Mouse (Mus musculus) midbrain, embryonic 10.5 days (tissue): ENCODE measurements around the gene Kcnma1. TPM values are rescaled to one million over a fixed set of nuclear protein-coding genes. Genes with fewer than 3 reads are reported as not detected.
A peak's percentile ranks its signal among the peaks of the same experiment; 100 is the strongest.

Source experiments
- DNase-seq: peaks from one replicate; pipeline ENCODE4 v3.0.0-alpha.2; 2017; ENCODE audit warnings: low spot score
- H3K27ac ChIP-seq: fragments of 300-500 bp; sonication (generic); replicated peaks from 2 replicates; pipeline ENCODE4 v1.5.1; 2016; ENCODE audit warnings: mild to moderate bottlenecking
- H3K27me3 ChIP-seq: fragments of 300-500 bp; sonication (generic); 2 replicates; pipeline ENCODE4 v1.6.1; 2016; ENCODE audit warnings: low read depth, mild to moderate bottlenecking; ENCODE audit not compliant: poor library complexity, severe bottlenecking
- H3K36me3 ChIP-seq: fragments of 300-500 bp; sonication (generic); 2 replicates; pipeline ENCODE4 v1.6.1; 2016; ENCODE audit warnings: mild to moderate bottlenecking, moderate library complexity
- H3K4me1 ChIP-seq: fragments of 300-500 bp; sonication (generic); 2 replicates; pipeline ENCODE4 v1.6.1; 2016
- H3K4me3 ChIP-seq: fragments of 300-500 bp; sonication (generic); 2 replicates; pipeline ENCODE4 v1.5.1; 2016; ENCODE audit warnings: mild to moderate bottlenecking, moderate library complexity
- H3K9me3 ChIP-seq: fragments of 300-500 bp; sonication (generic); replicated peaks from 2 replicates; pipeline ENCODE4 v1.6.1; 2016; ENCODE audit warnings: mild to moderate bottlenecking
- WGBS: fragments of 180-500 bp; shearing (Covaris S2); methylation state at CpG from one replicate; pipeline ENCODE4 v1.1.7; 2016; 5-methylcytosine and 5-hydroxymethylcytosine counted together
- polyA plus RNA-seq: library from polyadenylated mRNA; unstranded; fragments of >200 nt; fragmentation: Nextera tagmentation; extraction: Ambion mirVana; gene quantifications from 2 replicates; pipeline ENCODE4 v1.2.1, GENCODE M21; 2016

Kcnma1 gene
- 0.49 and 0.97 TPM in 2 replicates for polyA plus RNA-seq

DNA sequence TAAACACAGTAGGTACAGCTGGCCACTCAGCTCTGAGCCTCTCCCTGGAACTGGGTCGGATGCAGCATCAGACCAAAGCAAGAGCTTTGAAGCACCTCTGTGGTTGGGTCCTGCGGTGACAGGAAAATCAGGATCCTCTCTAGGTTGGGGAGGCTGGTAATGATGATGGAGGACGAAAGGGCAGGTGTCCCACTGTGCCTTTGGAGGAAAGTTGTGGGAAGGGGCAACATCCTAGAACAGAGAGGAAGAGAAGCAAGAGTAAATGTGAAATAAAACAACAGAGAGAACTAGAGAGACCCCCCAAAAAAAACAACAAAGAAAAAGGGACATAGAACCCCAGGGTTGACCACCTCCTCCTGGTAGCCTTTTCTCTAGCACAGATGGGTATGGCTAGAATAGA lies at the start of gene Kcnma1:
TSS of gene Kcnma1 (minus strand) at position 101 of the 400 bp plus-strand sequence.
- H3K27ac ChIP-seq: no peak within 1 kb of the TSS
- DNase-seq: no peak
- H3K36me3 ChIP-seq: no peaks in the 10 kb centered on the region
- WGBS: 67% methylated on average over 3 of the region's 3 CpGs
- no peak within 1 kb of the TSS for H3K4me3 ChIP-seq
- H3K4me1 ChIP-seq: no peaks in the 10 kb centered on the region
- H3K27me3 ChIP-seq: no peaks in the 10 kb centered on the region
- H3K9me3 ChIP-seq: no peaks in the 10 kb centered on the region

DNA sequence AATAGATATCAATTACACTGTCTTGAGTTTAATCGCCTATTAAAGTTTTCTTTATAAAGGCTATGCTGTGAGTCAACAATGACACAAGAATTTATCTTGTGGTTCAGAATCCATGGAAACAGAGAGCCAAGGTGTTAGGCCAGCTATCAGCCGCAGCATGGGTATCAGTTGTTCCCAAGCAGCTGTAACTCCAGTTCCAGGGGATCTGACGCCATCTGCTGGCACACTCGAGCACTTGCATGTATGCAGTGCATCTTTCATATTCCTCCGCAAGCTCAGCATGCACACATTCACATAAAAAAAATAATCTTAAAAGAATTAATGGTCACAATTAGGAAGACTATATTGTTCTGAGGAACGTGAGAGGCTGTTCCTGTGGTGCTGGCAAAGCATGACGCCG lies 45.5 kb upstream of the Kcnma1 start:
- no peaks in the 10 kb centered on the region for H3K9me3 ChIP-seq
- H3K27me3 ChIP-seq: no peaks in the 10 kb centered on the region
- H3K4me1 ChIP-seq: no peaks in the 10 kb centered on the region
- 37% methylated on average over 8 of the region's 8 CpGs for WGBS
- H3K4me3 ChIP-seq: no peak overlapping the region
- H3K27ac ChIP-seq: no peak overlapping the region
- peak; percentile 56 for DNase-seq
- no peaks in the 10 kb centered on the region for H3K36me3 ChIP-seq

DNA sequence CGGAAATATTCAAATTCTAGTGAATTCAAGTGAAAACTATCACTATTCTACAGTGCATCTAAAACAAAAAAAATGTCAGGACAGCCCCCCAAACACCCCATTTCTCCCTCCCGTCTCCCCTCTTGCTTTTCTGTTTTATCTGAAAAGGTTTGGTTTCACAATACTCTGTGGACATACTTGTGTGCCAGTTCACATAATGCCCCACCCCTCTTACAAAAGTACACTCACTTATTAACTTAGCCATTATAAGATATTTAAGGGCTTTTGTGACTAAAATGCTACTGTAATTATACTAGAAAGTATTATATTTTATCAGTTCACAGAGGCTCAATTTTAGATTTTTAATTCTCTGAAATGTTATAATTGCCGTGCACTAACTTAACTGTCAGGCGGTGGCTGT lies 45.0 kb upstream of the Kcnma1 start:
- no peak for DNase-seq
- Histone ChIP-seq H3K27ac (no peak overlapping the region), H3K4me1 (no peaks in the 10 kb centered on the region), H3K36me3 (no peaks in the 10 kb centered on the region), H3K27me3 (no peaks in the 10 kb centered on the region), H3K9me3 (no peaks in the 10 kb centered on the region), H3K4me3 (no peak overlapping the region)
- WGBS: 91% methylated on average over 4 of the region's 4 CpGs

DNA sequence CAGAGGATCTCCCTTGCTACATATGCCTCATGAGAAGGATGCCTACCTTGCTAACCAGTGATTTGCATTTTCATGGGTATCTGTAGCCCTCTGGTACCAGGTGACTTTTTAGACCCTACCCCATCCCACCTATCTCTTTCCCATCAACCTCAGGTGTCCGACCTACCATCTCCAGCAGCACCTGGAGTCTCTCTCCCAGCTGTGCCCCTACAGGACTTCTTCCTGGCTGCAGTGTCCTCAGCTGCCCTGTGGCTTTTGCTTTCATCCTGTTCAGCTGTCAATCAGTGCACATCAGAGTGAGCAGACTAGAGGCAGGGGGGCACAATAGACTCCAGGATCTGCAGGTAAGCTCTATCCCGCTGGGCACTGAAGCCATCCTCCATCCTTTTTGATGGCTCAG lies 37.5 kb upstream of the Kcnma1 start:
- H3K9me3 ChIP-seq: no peaks in the 10 kb centered on the region
- no peaks in the 10 kb centered on the region for H3K27me3 ChIP-seq
- 76% methylated on average over 2 of the region's 2 CpGs for WGBS
- DNase-seq: no peak
- no peak overlapping the region for H3K27ac ChIP-seq
- H3K4me3 ChIP-seq: no peak overlapping the region
- no peaks in the 10 kb centered on the region for H3K4me1 ChIP-seq
- H3K36me3 ChIP-seq: no peaks in the 10 kb centered on the region

DNA sequence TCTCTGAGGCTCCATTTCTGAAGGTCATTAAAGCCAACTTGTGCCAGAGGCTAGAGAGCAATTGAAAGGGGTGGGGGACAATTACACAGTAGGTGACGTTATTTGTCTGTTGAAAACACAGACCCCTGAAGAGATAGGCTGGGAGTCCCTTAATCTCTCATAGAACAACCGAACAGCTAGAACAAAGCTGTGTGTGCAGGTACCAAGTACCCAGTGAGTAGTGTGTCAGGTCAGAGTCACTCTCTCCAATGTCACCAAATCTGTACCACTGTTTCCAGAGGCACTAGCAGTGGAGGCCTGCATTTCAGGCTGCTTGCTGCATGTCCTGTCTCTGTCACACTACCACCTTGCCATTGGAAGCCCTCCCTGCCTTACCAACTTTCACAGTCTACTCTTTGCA lies 22.3 kb upstream of the Kcnma1 start:
- H3K4me1 ChIP-seq: peaks cover 30% of the 10 kb centered on the region
- H3K36me3 ChIP-seq: no peaks in the 10 kb centered on the region
- no peak overlapping the region for H3K4me3 ChIP-seq
- no peaks in the 10 kb centered on the region for H3K9me3 ChIP-seq
- H3K27me3 ChIP-seq: peaks cover 19% of the 10 kb centered on the region
- DNase-seq: no peak
- no peak overlapping the region for H3K27ac ChIP-seq
- WGBS: 48% methylated on average over 2 of the region's 2 CpGs

DNA sequence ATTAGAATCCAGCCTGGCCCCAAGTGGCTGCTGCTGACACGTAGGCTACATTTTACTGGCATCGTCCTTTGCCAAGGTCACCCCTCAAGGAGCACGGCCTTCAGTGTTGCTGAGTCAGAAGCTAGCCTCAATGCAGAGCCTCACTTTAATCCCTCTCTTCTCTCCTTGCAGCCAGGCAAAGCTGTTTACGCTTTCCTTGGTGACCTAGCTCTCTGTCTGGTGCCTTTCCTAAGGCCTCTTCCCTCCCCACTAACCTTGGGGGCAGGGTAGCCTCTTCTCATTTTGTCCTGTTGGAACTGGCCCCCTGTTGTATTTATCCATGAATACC lies 21.9 kb upstream of the Kcnma1 start:
- H3K27me3 ChIP-seq: peaks cover 19% of the 10 kb centered on the region
- 38% methylated on average over 4 of the region's 4 CpGs for WGBS
- peaks cover 30% of the 10 kb centered on the region for H3K4me1 ChIP-seq
- H3K9me3 ChIP-seq: no peaks in the 10 kb centered on the region
- DNase-seq: peak; percentile 14
- no peaks in the 10 kb centered on the region for H3K36me3 ChIP-seq
- peak overlapping the region; percentile 33; the same call in 1 of the 2 replicates for H3K27ac ChIP-seq
- no peak overlapping the region for H3K4me3 ChIP-seq

DNA sequence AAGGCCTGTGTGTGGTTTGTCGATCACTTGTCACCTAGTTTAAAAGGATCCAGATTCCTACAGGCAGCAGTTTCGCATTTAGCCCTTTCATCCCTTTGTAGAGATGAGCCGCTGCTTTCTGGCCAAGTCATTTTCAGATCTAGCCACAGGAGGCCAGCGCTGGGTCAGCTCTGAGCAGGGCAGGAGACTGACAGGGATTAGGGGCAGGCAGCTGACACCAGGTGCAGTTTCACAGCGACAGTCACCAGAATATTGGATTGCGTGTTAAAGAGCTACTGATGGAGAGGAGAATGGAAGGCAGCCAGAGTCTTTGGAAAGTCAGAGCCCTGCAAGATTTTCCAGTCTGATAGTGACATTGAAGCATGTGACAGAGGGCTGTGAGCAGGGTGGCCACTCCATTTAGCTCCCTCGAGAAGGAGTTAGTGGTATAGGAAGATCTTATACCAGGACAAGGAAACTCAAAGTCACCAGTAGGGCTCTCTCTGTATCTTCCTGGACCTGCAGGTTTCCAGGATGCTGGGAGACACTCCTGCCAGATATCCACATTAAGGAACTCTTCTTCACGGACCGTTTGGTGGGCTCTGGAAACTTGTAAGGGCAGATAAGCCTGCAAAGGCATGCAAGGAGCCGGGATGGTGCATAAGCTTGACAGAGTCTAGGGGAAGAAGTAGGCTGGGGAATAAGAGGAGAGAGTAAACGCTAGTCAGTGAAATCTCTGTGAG lies 21.4 kb upstream of the Kcnma1 start:
- no peaks in the 10 kb centered on the region for H3K9me3 ChIP-seq
- H3K4me1 ChIP-seq: peaks cover 30% of the 10 kb centered on the region
- WGBS: 14% methylated on average over 11 of the region's 11 CpGs
- peak overlapping the region; percentile 33; the same call in 1 of the 2 replicates for H3K27ac ChIP-seq
- no peak overlapping the region for H3K4me3 ChIP-seq
- peak; percentile 57 for DNase-seq
- H3K36me3 ChIP-seq: no peaks in the 10 kb centered on the region
- H3K27me3 ChIP-seq: peaks cover 19% of the 10 kb centered on the region

DNA sequence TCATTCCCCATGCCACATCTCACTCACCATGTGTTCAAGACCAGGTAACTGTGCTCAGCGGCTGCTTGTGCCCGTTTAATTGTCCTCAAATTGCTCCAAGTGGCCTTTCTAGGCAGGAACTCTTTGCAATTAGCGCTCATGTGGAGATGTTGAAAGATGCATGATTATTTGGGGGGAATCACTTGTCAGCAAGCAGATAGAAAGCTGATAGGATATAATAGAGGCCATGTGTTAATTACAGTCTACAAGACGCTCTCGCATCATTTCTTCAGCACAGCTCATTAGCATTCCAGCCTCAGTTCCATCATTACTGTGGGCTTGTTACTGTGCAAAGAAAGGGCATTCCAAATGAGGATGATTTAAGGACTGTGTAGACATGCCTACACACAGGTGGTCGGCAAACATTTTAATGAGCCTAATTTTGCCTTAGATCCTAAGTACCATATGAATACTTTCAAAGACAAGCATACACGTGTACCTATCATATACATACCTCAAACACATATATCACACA lies 18.6 kb upstream of the Kcnma1 start:
- H3K36me3 ChIP-seq: no peaks in the 10 kb centered on the region
- H3K27me3 ChIP-seq: peaks cover 19% of the 10 kb centered on the region
- H3K27ac ChIP-seq: no peak overlapping the region
- H3K4me1 ChIP-seq: peaks cover 30% of the 10 kb centered on the region
- 88% methylated on average over 7 of the region's 7 CpGs for WGBS
- no peak for DNase-seq
- 0 out of 2 replicates have a peak, but pooled peaks cover 4% of the 10 kb centered on the region for H3K9me3 ChIP-seq
- no peak overlapping the region for H3K4me3 ChIP-seq

DNA sequence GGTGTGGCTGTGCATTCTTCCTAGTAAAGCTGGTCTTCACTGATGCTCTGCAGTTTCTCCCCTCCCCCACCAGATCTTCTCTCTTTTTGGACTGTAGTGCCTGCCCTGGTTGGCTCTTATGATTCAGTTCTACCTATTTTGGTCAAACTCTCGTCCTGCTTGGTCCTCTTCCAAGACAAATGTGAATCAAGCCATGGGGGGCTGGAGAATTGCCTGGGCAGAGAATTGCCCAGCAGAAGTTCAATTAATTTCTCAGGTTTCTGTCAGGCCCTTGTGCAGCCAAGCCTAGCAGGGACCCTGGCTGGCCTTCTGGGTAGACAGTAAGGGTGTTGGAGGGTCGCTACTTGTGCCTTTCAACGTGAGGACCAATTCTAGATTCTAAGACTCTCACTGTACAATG lies 17.9 kb upstream of the Kcnma1 start:
- 0 out of 2 replicates have a peak, but pooled peaks cover 7% of the 10 kb centered on the region for H3K9me3 ChIP-seq
- WGBS: 74% methylated on average over 3 of the region's 3 CpGs
- H3K4me3 ChIP-seq: no peak overlapping the region
- no peak for DNase-seq
- H3K36me3 ChIP-seq: no peaks in the 10 kb centered on the region
- H3K27ac ChIP-seq: no peak overlapping the region
- H3K4me1 ChIP-seq: peaks cover 30% of the 10 kb centered on the region
- peaks cover 19% of the 10 kb centered on the region for H3K27me3 ChIP-seq

DNA sequence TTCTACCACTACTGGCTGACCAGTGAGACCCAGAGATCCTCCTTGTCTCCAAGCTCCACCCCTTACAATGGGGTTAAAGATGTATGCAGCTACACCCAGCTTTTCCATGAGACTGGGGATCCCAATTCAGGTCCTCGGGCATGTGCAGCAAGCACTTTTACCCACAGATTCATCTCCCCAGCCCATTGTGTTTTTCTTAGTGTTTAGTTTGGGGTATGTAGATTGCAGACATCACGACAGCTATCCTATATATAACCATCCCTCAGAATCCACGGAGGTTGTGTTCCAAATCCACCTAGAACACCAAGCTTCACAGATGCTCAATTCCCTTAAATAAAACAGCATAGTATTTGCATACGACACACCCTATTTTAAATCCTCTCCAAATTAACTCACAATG lies 6.4 kb upstream of the Kcnma1 start:
- Histone ChIP-seq H3K4me1 (peaks cover 8% of the 10 kb centered on the region; the same call in 1 of the 2 replicates), H3K27ac (no peak overlapping the region), H3K4me3 (no peak overlapping the region), H3K27me3 (no peaks in the 10 kb centered on the region), H3K9me3 (no peaks in the 10 kb centered on the region), H3K36me3 (no peaks in the 10 kb centered on the region)
- whole genome bisulfite sequencing: 83% methylated on average over 4 of the region's 4 CpGs
- DNase-seq: no peak

DNA sequence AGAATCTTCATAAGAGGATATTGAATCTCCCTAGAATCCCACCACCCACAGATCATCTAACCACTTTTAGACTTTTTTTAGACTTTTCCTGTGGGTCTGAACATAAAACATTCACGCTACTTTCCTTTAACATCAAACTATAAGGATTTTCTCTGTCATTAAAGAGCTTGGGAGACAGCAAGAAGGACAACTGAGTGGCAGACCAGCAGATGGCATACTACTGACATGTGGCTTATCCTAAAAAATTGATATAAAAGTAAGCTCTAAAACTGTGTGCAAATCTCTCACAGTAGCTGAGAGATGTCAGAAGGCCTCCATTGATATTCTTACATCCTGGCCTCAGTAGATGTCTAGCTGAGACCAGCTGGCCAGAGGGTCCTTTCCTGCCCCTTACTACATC lies 4.3 kb downstream of the Kcnma1 start:
- Histone ChIP-seq H3K36me3 (no peaks in the 10 kb centered on the region), H3K4me3 (no peak overlapping the region), H3K27me3 (peaks cover 33% of the 10 kb centered on the region), H3K27ac (no peak overlapping the region), H3K9me3 (no peaks in the 10 kb centered on the region), H3K4me1 (peaks cover 2% of the 10 kb centered on the region)
- no peak for DNase-seq
- 80% methylated on average over 1 of the region's 1 CpGs for WGBS

DNA sequence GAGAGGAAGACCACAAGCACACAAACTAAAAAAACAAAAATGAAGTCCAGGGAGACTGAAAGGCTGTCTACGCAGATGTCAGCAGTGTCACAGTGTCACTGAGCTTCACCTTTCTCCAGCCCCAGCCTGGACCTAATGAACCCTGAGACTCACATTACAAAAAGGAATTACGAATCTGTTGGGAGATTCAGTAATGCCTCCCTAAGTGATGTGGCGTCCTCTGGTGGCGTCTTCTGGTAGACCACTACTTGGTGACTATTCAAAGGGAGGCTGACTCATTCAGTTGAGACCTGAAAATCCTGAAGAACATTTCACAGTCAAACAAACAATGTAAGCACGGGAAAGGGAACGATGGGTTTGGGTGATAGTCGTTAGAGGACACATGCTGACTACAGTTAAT lies 6.0 kb downstream of the Kcnma1 start:
- no peaks in the 10 kb centered on the region for H3K36me3 ChIP-seq
- peaks cover 11% of the 10 kb centered on the region for H3K4me1 ChIP-seq
- no peak overlapping the region for H3K4me3 ChIP-seq
- DNase-seq: peak; percentile 71
- H3K27me3 ChIP-seq: peaks cover 50% of the 10 kb centered on the region
- no peak overlapping the region for H3K27ac ChIP-seq
- WGBS: 14% methylated on average over 7 of the region's 7 CpGs
- H3K9me3 ChIP-seq: no peaks in the 10 kb centered on the region

DNA sequence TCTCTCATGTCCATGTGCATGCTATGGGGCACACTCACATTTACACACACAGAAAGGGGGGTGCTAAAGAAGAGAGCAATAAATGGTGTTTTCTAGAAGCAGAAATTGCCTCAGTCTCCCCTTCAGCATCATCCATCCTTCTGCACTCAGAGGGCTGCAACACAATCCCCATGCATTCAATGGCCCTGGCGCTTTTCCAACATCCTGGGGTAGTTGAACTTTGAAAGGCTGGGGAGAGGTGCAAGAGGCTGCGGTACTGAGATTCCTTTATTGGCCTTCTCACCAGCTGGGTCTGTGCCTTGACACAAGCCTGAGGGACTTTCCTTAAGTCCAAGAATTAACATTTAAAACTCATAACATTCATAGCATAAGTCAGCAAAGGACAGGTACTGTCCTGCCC lies 8.0 kb downstream of the Kcnma1 start:
- peaks cover 70% of the 10 kb centered on the region for H3K27me3 ChIP-seq
- 81% methylated on average over 2 of the region's 2 CpGs for WGBS
- DNase-seq: no peak

More for the DNA sequence above, 8.0 kb downstream of the Kcnma1 start:
- Histone ChIP-seq H3K4me1 (peaks cover 13% of the 10 kb centered on the region), H3K27ac (no peak overlapping the region), H3K4me3 (no peak overlapping the region), H3K36me3 (no peaks in the 10 kb centered on the region), H3K9me3 (no peaks in the 10 kb centered on the region)
